Mouse (Mus musculus) myocyte (in vitro differentiated cells): ENCODE results near the gene Fgr. TPM values are rescaled to one million over a fixed set of nuclear protein-coding genes. Genes with fewer than 3 reads are reported as not detected.

Source experiments
- H3K27me3 ChIP-seq: one replicate; pipeline ENCODE4 v1.6.1; 2011; ENCODE audit not compliant: control insufficient read depth, insufficient read depth, insufficient read length
- H3K36me3 ChIP-seq: one replicate; pipeline ENCODE4 v1.6.1; 2011; ENCODE audit not compliant: control insufficient read depth, insufficient read depth
- H3K4me2 ChIP-seq: one replicate; pipeline ENCODE4 v1.6.1; 2011; ENCODE audit warnings: low read depth, control low read depth
- H3K4me3 ChIP-seq: one replicate; pipeline ENCODE4 v1.5.1; 2011; ENCODE audit warnings: mild to moderate bottlenecking, control low read depth, moderate library complexity
- H3K79me2 ChIP-seq: one replicate; pipeline ENCODE4 v1.6.1; 2011; ENCODE audit not compliant: control insufficient read depth, insufficient read depth
- H3ac ChIP-seq: one replicate; pipeline ENCODE4 v1.6.1; 2011; ENCODE audit not compliant: control insufficient read depth, insufficient read length
- CEBPB ChIP-seq: IDR thresholded peaks from 2 replicates; pipeline ENCODE4 v1.6.1; 2011; ENCODE audit warnings: mild to moderate bottlenecking, moderate library complexity; ENCODE audit not compliant: poor library complexity, insufficient read depth, severe bottlenecking
- E2F4 ChIP-seq: IDR thresholded peaks from one replicate; pipeline ENCODE4 v1.6.1; 2011; ENCODE audit warnings: mild to moderate bottlenecking, control low read depth, moderate library complexity; ENCODE audit not compliant: insufficient read depth
- MAX ChIP-seq: IDR thresholded peaks from one replicate; pipeline ENCODE4 v1.6.1; 2011; ENCODE audit warnings: low read depth, mild to moderate bottlenecking, control low read depth
- MYOD1 ChIP-seq, 3 experiments: IDR thresholded peaks; one replicate each; pipeline ENCODE4 v1.6.1; 2011; ENCODE audit warnings: control low read depth in 2 of 3, low read depth in 2 of 3, mild to moderate bottlenecking in 2 of 3, moderate library complexity in 1 of 3; ENCODE audit not compliant: insufficient read length in 2 of 3, control insufficient read depth in 1 of 3
- MYOG ChIP-seq, 3 experiments: IDR thresholded peaks; one replicate each; pipeline ENCODE4 v1.6.1; 2011; ENCODE audit warnings: control low read depth in 2 of 3, low read depth in 2 of 3, mild to moderate bottlenecking in 2 of 3; ENCODE audit not compliant: insufficient read length in 2 of 3, control insufficient read depth in 1 of 3, insufficient read depth in 1 of 3
- POLR2A ChIP-seq: IDR thresholded peaks from one replicate; pipeline ENCODE4 v1.6.1; 2011; ENCODE audit warnings: low read depth, mild to moderate bottlenecking, control low read depth, moderate library complexity; ENCODE audit not compliant: insufficient read length
- POLR2AphosphoS2 ChIP-seq: IDR thresholded peaks from one replicate; pipeline ENCODE4 v1.6.1; 2011; ENCODE audit warnings: low read depth, control low read depth; ENCODE audit not compliant: insufficient read length
- REST ChIP-seq: IDR thresholded peaks from one replicate; pipeline ENCODE4 v1.6.1; 2011; ENCODE audit warnings: mild to moderate bottlenecking, control low read depth, moderate library complexity; ENCODE audit not compliant: insufficient read depth, insufficient read length
- SRF ChIP-seq: IDR thresholded peaks from one replicate; pipeline ENCODE4 v1.6.1; 2011; ENCODE audit warnings: low read depth; ENCODE audit not compliant: control insufficient read depth, insufficient read length
- TCF12 ChIP-seq: IDR thresholded peaks from one replicate; pipeline ENCODE4 v1.6.1; 2011; ENCODE audit warnings: mild to moderate bottlenecking, control low read depth; ENCODE audit not compliant: poor library complexity, insufficient read depth, severe bottlenecking
- TCF3 ChIP-seq: IDR thresholded peaks from one replicate; pipeline ENCODE4 v1.6.1; 2011; ENCODE audit warnings: low read depth, control low read depth; ENCODE audit not compliant: insufficient read length
- USF1 ChIP-seq: IDR thresholded peaks from one replicate; pipeline ENCODE4 v1.6.1; 2011; ENCODE audit warnings: low read depth, mild to moderate bottlenecking, control low read depth, moderate library complexity
- polyA plus RNA-seq: library from polyadenylated mRNA; unstranded; fragments of >200 nt; fragmentation: generic; extraction: Trizol; gene quantifications from one replicate; pipeline ENCODE4 v1.2.1, GENCODE M21; 2012; ENCODE audit warnings: missing spikeins

Fgr gene
- polyA plus RNA-seq, 1 experiment = not detected

- Histone ChIP-seq H3K36me3 (peaks cover 5% of the 10 kb centered on the region), H3K79me2 (peaks cover 90% of the 10 kb centered on the region), H3K4me3 (no peak overlapping the region), H3K4me2 (peak overlapping the region; percentile 34), H3K27me3 (no peaks in the 10 kb centered on the region), H3ac (no peak overlapping the region)
- no peak for TF ChIP-seq MYOG (IDR thresholded peaks at IDR 0.05; ENCODE audit: control insufficient read depth in 1 of 3, insufficient read depth in 1 of 3, insufficient read length in 2 of 3, low read depth in 2 of 3)
- TF ChIP-seq REST = no peak
- no peak for TF ChIP-seq CEBPB
- TF ChIP-seq TCF3 = no peak
- no peak for TF ChIP-seq SRF
- TF ChIP-seq MYOD1 (IDR thresholded peaks at IDR 0.05; ENCODE audit: control insufficient read depth in 1 of 3, insufficient read length in 2 of 3, low read depth in 2 of 3) = no peak
- no peak for TF ChIP-seq POLR2A
- no peak for TF ChIP-seq POLR2AphosphoS2
Measured at GRCm38 (mm10) chr4:133017597-133018262, 43.8 kb downstream of the Fgr start.

DNA sequence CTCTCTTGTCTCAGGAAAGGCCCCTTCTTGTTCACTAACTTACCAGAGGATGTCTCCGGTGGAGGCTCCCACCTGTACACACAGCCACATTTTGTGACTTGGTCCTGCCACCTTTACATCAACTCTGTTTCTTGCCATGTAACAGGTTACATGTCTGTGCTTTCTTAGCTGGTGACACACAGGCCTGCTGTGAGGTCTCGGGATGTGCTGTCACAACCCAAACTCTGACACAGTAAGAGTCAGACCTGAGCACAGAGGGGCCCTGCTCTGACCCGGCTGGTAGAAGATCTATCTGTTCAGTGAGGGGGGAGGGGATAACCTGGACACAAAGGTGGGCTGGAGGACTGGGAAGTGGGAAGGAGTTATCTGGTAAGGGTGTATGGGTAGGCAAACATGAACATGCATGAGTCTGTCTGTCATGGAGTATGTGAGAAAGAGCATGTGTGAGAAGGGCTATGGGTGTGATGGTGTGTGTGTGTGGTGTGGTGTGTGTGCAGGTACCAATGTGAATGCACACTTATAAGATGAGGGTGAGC lies 44.4 kb downstream of the Fgr start:
- Histone ChIP-seq H3K4me3 (no peak overlapping the region), H3K79me2 (peaks cover 96% of the 10 kb centered on the region), H3ac (no peak overlapping the region), H3K4me2 (peak overlapping the region; percentile 34), H3K27me3 (no peaks in the 10 kb centered on the region), H3K36me3 (peaks cover 5% of the 10 kb centered on the region)
- TF ChIP-seq CEBPB (no peak), REST (no peak), POLR2AphosphoS2 (no peak), MYOG (IDR thresholded peaks at IDR 0.05; ENCODE audit: control insufficient read depth in 1 of 3, insufficient read depth in 1 of 3, insufficient read length in 2 of 3, low read depth in 2 of 3) (no peak), USF1 (no peak), TCF3 (no peak), MAX (no peak), MYOD1 (IDR thresholded peaks at IDR 0.05; ENCODE audit: control insufficient read depth in 1 of 3, insufficient read length in 2 of 3, low read depth in 2 of 3) (no peak)

DNA sequence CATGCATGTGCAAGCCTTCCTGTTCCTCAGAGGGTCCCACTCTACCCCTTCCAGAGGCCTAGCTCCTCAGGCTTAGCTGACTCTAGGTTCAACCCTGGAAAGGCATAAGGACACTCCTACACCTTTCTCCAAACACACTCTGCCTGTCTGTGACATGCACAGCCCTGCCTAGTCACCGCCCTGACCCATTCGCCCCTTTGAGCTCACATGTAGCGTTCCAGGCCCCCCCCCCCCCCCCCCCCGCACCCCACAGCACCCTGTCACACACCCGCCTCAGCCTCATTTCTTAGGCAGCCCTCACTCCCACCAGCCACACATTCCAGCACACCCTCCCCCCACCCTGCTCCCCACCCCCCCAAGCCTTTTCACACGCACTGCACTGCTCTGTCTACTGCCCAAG lies 46.8 kb downstream of the Fgr start:
- Histone ChIP-seq H3ac (no peak overlapping the region), H3K27me3 (no peaks in the 10 kb centered on the region), H3K79me2 (peaks cover 95% of the 10 kb centered on the region), H3K36me3 (peaks cover 5% of the 10 kb centered on the region), H3K4me3 (no peak overlapping the region), H3K4me2 (no peak overlapping the region)
- no peak for TF ChIP-seq TCF3
- no peak for TF ChIP-seq REST
- no peak for TF ChIP-seq USF1
- no peak for TF ChIP-seq MYOG (IDR thresholded peaks at IDR 0.05; ENCODE audit: control insufficient read depth in 1 of 3, insufficient read depth in 1 of 3, insufficient read length in 2 of 3, low read depth in 2 of 3)
- TF ChIP-seq MAX = no peak
- no peak for TF ChIP-seq E2F4
- no peak for TF ChIP-seq POLR2AphosphoS2
- TF ChIP-seq SRF = no peak
- TF ChIP-seq TCF12 = no peak
- TF ChIP-seq POLR2A = no peak
- TF ChIP-seq CEBPB = no peak
- no peak for TF ChIP-seq MYOD1 (IDR thresholded peaks at IDR 0.05; ENCODE audit: control insufficient read depth in 1 of 3, insufficient read length in 2 of 3, low read depth in 2 of 3)

DNA sequence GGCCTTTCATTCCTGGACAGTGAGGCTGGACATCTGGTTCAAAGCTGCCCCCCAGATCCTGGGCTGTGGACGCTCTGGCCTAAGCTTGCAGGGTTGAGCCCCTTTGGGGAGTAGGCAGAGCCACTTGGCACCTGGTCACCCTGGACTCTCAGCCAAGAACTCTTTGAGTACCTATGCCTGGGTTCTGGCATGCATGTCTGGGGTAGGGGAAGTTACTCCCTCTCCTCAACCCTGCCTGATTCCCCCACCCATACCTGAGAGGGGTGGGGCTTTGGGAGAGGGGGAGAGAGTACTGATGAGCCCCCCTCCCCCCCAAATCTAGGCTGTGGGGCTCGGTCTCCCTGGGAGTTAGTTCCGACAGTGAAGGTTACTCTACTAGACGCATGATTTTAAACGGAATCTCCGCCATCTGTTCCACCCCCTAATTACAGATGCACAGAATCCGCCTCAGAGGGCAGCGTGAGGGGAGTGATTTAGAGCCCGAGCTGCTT lies 47.3 kb downstream of the Fgr start:
- no peak overlapping the region for H3K4me2 ChIP-seq
- no peak overlapping the region for H3ac ChIP-seq
- H3K27me3 ChIP-seq = no peaks in the 10 kb centered on the region
- peaks cover 95% of the 10 kb centered on the region for H3K79me2 ChIP-seq
- H3K4me3 ChIP-seq = no peak overlapping the region
- no peak for TF ChIP-seq POLR2A
- TF ChIP-seq REST = no peak
- no peak for TF ChIP-seq USF1
- TF ChIP-seq SRF = no peak
- TF ChIP-seq POLR2AphosphoS2 = no peak
- TF ChIP-seq TCF3 = no peak
- TF ChIP-seq TCF12 = no peak
- no peak for TF ChIP-seq MYOD1 (IDR thresholded peaks at IDR 0.05; ENCODE audit: control insufficient read depth in 1 of 3, insufficient read length in 2 of 3, low read depth in 2 of 3)
- no peak for TF ChIP-seq E2F4
- TF ChIP-seq CEBPB = no peak
- TF ChIP-seq MYOG (IDR thresholded peaks at IDR 0.05; ENCODE audit: control insufficient read depth in 1 of 3, insufficient read depth in 1 of 3, insufficient read length in 2 of 3, low read depth in 2 of 3) = no peak
- TF ChIP-seq MAX = no peak
- H3K36me3 ChIP-seq = peaks cover 5% of the 10 kb centered on the region
